Mouse (Mus musculus): ENCODE results near the gene Rbm12. TPM values are rescaled to one million over a fixed set of nuclear protein-coding genes. Genes with fewer than 3 reads are reported as not detected.
A peak's percentile ranks its signal among the peaks of the same experiment; 100 is the strongest.

Rbm12 gene
- 10.1 and 10.7 TPM in 2 replicates for polyA plus RNA-seq (2015; fragmentation: Nextera tagmentation; extraction: Ambion mirVana)

- no peaks in the 10 kb centered on the region for H3K9me3 ChIP-seq (ENCODE audit: low read length)
- TF ChIP-seq EP300 (IDR thresholded peaks at IDR 0.05) (peak; percentile 26; the same call in 1 of the 2 replicates), CTCF (IDR thresholded peaks at IDR 0.05) (no peak)
- DNase-seq (ENCODE audit: low spot score) (peak; percentile 95), ATAC-seq (peak; percentile 96)
- no peaks in the 10 kb centered on the region for H3K36me3 ChIP-seq (ENCODE audit: insufficient read depth, low read length)
- no peaks in the 10 kb centered on the region for H3K27me3 ChIP-seq (replicated peaks; ENCODE audit: insufficient read depth, low read length)
- peak within 1 kb of the TSS; percentile 75 for H3K9ac ChIP-seq (replicated peaks; ENCODE audit: low read depth)
- WGBS, result 1% methylated on average over 59 of the region's 74 CpGs
- H3K4me2 ChIP-seq (replicated peaks; ENCODE audit: low read depth, low read length), result peak within 1 kb of the TSS; percentile 95
- H3K27ac ChIP-seq (ENCODE audit: low read length), result peak within 1 kb of the TSS; percentile 83
- H3K4me1 ChIP-seq (ENCODE audit: insufficient read depth, low read depth, low read length), result no peaks in the 10 kb centered on the region; the same call in 1 of the 2 replicates
- peak within 1 kb of the TSS; percentile 88 for H3K4me3 ChIP-seq (ENCODE audit: low read depth, low read length)
Measured at GRCm38 (mm10) chr2:156111358-156112079, at the start of gene Rbm12, which contains the start of gene Cpne1. TSS of gene Rbm12 (minus strand) at chr2:156111978. TSS of gene Cpne1 (minus strand) at chr2:156111965.

- DNase-seq (ENCODE audit: low spot score), result no peak
- no peaks in the 10 kb centered on the region for H3K4me1 ChIP-seq (ENCODE audit: insufficient read depth, low read depth, low read length)
- TF ChIP-seq CTCF (IDR thresholded peaks at IDR 0.05) (peak; percentile 36), EP300 (IDR thresholded peaks at IDR 0.05) (no peak)
- no peak overlapping the region for H3K9ac ChIP-seq (replicated peaks; ENCODE audit: low read depth)
- no peak for ATAC-seq
- H3K36me3 ChIP-seq (ENCODE audit: insufficient read depth, low read length), result peaks cover 33% of the 10 kb centered on the region
- no peak overlapping the region for H3K27ac ChIP-seq (ENCODE audit: low read length)
- no peak overlapping the region for H3K4me2 ChIP-seq (replicated peaks; ENCODE audit: low read depth, low read length)
- no peaks in the 10 kb centered on the region for H3K9me3 ChIP-seq (ENCODE audit: low read length)
- H3K4me3 ChIP-seq (ENCODE audit: low read depth, low read length), result no peak overlapping the region
- no peaks in the 10 kb centered on the region for H3K27me3 ChIP-seq (replicated peaks; ENCODE audit: insufficient read depth, low read length)
Measured at GRCm38 (mm10) chr2:156151538-156151937, 39.8 kb upstream of the Rbm12 start.

- no peak overlapping the region for H3K4me3 ChIP-seq (ENCODE audit: low read depth, low read length)
- DNase-seq (ENCODE audit: low spot score) (peak; percentile 9), ATAC-seq (no peak)
- H3K9me3 ChIP-seq (ENCODE audit: low read length), result no peaks in the 10 kb centered on the region
- no peak for TF ChIP-seq EP300 (IDR thresholded peaks at IDR 0.05)
- no peak for TF ChIP-seq CTCF (IDR thresholded peaks at IDR 0.05)
- H3K4me1 ChIP-seq (ENCODE audit: insufficient read depth, low read depth, low read length), result peaks cover 4% of the 10 kb centered on the region
- H3K27ac ChIP-seq (ENCODE audit: low read length), result no peak overlapping the region
- no peaks in the 10 kb centered on the region for H3K27me3 ChIP-seq (replicated peaks; ENCODE audit: insufficient read depth, low read length)
- H3K36me3 ChIP-seq (ENCODE audit: insufficient read depth, low read length), result peaks cover 33% of the 10 kb centered on the region
- H3K9ac ChIP-seq (replicated peaks; ENCODE audit: low read depth), result no peak overlapping the region
- 73% methylated on average over 3 of the region's 3 CpGs for WGBS
- H3K4me2 ChIP-seq (replicated peaks; ENCODE audit: low read depth, low read length), result no peak overlapping the region
Measured at GRCm38 (mm10) chr2:156147316-156147915, 35.6 kb upstream of the Rbm12 start.

GRCm38 (mm10) chr2:156146272-156146989 is 34.7 kb upstream of the Rbm12 start:
- WGBS, result 61% methylated on average over 5 of the region's 5 CpGs
- no peak overlapping the region for H3K4me2 ChIP-seq (replicated peaks; ENCODE audit: low read depth, low read length)
- peaks cover 33% of the 10 kb centered on the region for H3K36me3 ChIP-seq (ENCODE audit: insufficient read depth, low read length)
- DNase-seq (ENCODE audit: low spot score), result no peak
- H3K9me3 ChIP-seq (ENCODE audit: low read length), result no peaks in the 10 kb centered on the region
- no peak overlapping the region for H3K4me3 ChIP-seq (ENCODE audit: low read depth, low read length)
- TF ChIP-seq EP300 (IDR thresholded peaks at IDR 0.05) (no peak), CTCF (IDR thresholded peaks at IDR 0.05) (no peak)
- no peak overlapping the region for H3K27ac ChIP-seq (ENCODE audit: low read length)
- H3K9ac ChIP-seq (replicated peaks; ENCODE audit: low read depth), result no peak overlapping the region
- no peak for ATAC-seq
- no peaks in the 10 kb centered on the region for H3K27me3 ChIP-seq (replicated peaks; ENCODE audit: insufficient read depth, low read length)
- peaks cover 4% of the 10 kb centered on the region for H3K4me1 ChIP-seq (ENCODE audit: insufficient read depth, low read depth, low read length)

- no peaks in the 10 kb centered on the region for H3K27me3 ChIP-seq (replicated peaks; ENCODE audit: insufficient read depth, low read length)
- no peaks in the 10 kb centered on the region for H3K9me3 ChIP-seq (ENCODE audit: low read length)
- H3K4me2 ChIP-seq (replicated peaks; ENCODE audit: low read depth, low read length), result no peak overlapping the region
- DNase-seq (ENCODE audit: low spot score) (no peak), ATAC-seq (no peak)
- H3K9ac ChIP-seq (replicated peaks; ENCODE audit: low read depth), result no peak overlapping the region
- no peak overlapping the region for H3K4me3 ChIP-seq (ENCODE audit: low read depth, low read length)
- H3K36me3 ChIP-seq (ENCODE audit: insufficient read depth, low read length), result peaks cover 29% of the 10 kb centered on the region
- H3K27ac ChIP-seq (ENCODE audit: low read length), result no peak overlapping the region
- H3K4me1 ChIP-seq (ENCODE audit: insufficient read depth, low read depth, low read length), result peaks cover 4% of the 10 kb centered on the region
- 51% methylated on average over 11 of the region's 11 CpGs for WGBS
- TF ChIP-seq EP300 (IDR thresholded peaks at IDR 0.05) (no peak), CTCF (IDR thresholded peaks at IDR 0.05) (no peak)
Measured at GRCm38 (mm10) chr2:156145486-156146130, 33.8 kb upstream of the Rbm12 start.
